Comparison of ENCODE assay signal across 8 mouse cellular contexts in genomic region chr17:47501531-47501930, GRCm38 (mm10). TPM values are rescaled to one million over a fixed set of nuclear protein-coding genes. Genes with fewer than 3 reads are reported as not detected.
DNase-seq lines count a peak whose midpoint lies in the region; ATAC-seq and TF ChIP-seq lines count a peak whose summit lies in the region.

No protein-coding gene starts in this region.

- H3K9ac ChIP-seq in liver, adult 2 months (ENCODE audit: low read depth, low read length), result peak overlapping the region; percentile 24
- peak overlapping the region; percentile 69 for H3K9ac ChIP-seq in embryonic facial prominence, embryonic 12.5 days
- H3K9ac ChIP-seq in hindbrain, embryonic 16.5 days (ENCODE audit: low read depth, low read length), result peak overlapping the region; percentile 30; the same call in 1 of the 2 replicates

- peaks cover 22% of the 10 kb centered on the region; the same call in 1 of the 2 replicates for H3K36me3 ChIP-seq in liver, adult 2 months (ENCODE audit: control insufficient read depth, insufficient read depth, low read length)
- H3K36me3 ChIP-seq in embryonic facial prominence, embryonic 12.5 days, result peaks cover 21% of the 10 kb centered on the region
- peaks cover 6% of the 10 kb centered on the region; the same call in 1 of the 2 replicates for H3K36me3 ChIP-seq in hindbrain, embryonic 16.5 days (ENCODE audit: control insufficient read depth, insufficient read depth, low read length)
- H3K36me3 ChIP-seq in myocyte (ENCODE audit: control insufficient read depth, insufficient read depth), result peaks cover 7% of the 10 kb centered on the region

- 1% methylated on average over 11 of the region's 11 CpGs for WGBS in liver, adult 2 months
- WGBS in embryonic facial prominence, embryonic 12.5 days, result 6% methylated on average over 11 of the region's 11 CpGs
- 9% methylated on average over 11 of the region's 11 CpGs for WGBS in hindbrain, embryonic 16.5 days

- no peak for DNase-seq in liver, adult 2 months (ENCODE audit: extremely low read depth, low read depth, low spot score)
- DNase-seq in liver, result no peak
- no peak for DNase-seq in layer of hippocampus, postnatal 10 days (ENCODE audit: low spot score in 2 of 2)
- no peak for DNase-seq in adrenal gland, postnatal 14 days
- no peak for DNase-seq in frontal cortex, postnatal 36 days (ENCODE audit: low spot score in 2 of 2)

- no peak for ATAC-seq in embryonic facial prominence, embryonic 12.5 days (ENCODE audit: insufficient number of reproducible peaks, insufficient read depth, low FRiP score, low TSS enrichment)
- 0 out of 2 replicates have a peak, but pooled peaks have one; percentile 1 for ATAC-seq in hindbrain, embryonic 16.5 days

- H3K79me2 ChIP-seq in liver, adult 2 months (ENCODE audit: control insufficient read depth, insufficient read depth, low read length), result 0 out of 2 replicates have a peak, but pooled peaks cover 7% of the 10 kb centered on the region
- H3K79me2 ChIP-seq in myocyte (ENCODE audit: control insufficient read depth, insufficient read depth), result peaks cover 5% of the 10 kb centered on the region

- H3K4me1 ChIP-seq in liver, adult 2 months (ENCODE audit: control insufficient read depth, insufficient read depth, low read length), result peaks cover 20% of the 10 kb centered on the region
- peaks cover 28% of the 10 kb centered on the region for H3K4me1 ChIP-seq in embryonic facial prominence, embryonic 12.5 days
- H3K4me1 ChIP-seq in hindbrain, embryonic 16.5 days (ENCODE audit: control insufficient read depth, insufficient read depth, low read depth, low read length), result peaks cover 16% of the 10 kb centered on the region

- no peak for TF ChIP-seq CTCF in liver, adult 2 months (IDR thresholded peaks at IDR 0.05; ENCODE audit: low read depth, low read length)

- peak overlapping the region; percentile 95 for H3K4me2 ChIP-seq in embryonic facial prominence, embryonic 12.5 days (replicated peaks)
- peak overlapping the region; percentile 80 for H3K4me2 ChIP-seq in hindbrain, embryonic 16.5 days (ENCODE audit: low read length)
- H3K4me2 ChIP-seq in myocyte (ENCODE audit: low read depth), result peak overlapping the region; percentile 87

- H3K27ac ChIP-seq in liver, adult 2 months (replicated peaks; ENCODE audit: insufficient read depth, low read depth, low read length), result peak overlapping the region; percentile 9; the same call in 1 of the 2 replicates
- H3K27ac ChIP-seq in embryonic facial prominence, embryonic 12.5 days, result 0 out of 2 replicates have a peak overlapping the region, but pooled peaks have one; percentile 77
- no peak overlapping the region for H3K27ac ChIP-seq in hindbrain, embryonic 16.5 days (ENCODE audit: low read depth, low read length)

- peak overlapping the region; percentile 17 for H3ac ChIP-seq in myocyte (ENCODE audit: control insufficient read depth, insufficient read length)

- no peaks in the 10 kb centered on the region for H3K9me3 ChIP-seq in embryonic facial prominence, embryonic 12.5 days
- no peaks in the 10 kb centered on the region for H3K9me3 ChIP-seq in hindbrain, embryonic 16.5 days (ENCODE audit: control insufficient read depth, low read length)

- no peak for TF ChIP-seq POLR2A in liver, adult 2 months (IDR thresholded peaks at IDR 0.05; ENCODE audit: extremely low read depth, insufficient read depth, low read length)
- TF ChIP-seq POLR2A in myocyte (IDR thresholded peaks at IDR 0.05; ENCODE audit: insufficient read length, low read depth), result no peak

- H3K27me3 ChIP-seq in liver, adult 2 months (ENCODE audit: control insufficient read depth, insufficient read depth, low read length), result no peaks in the 10 kb centered on the region
- H3K27me3 ChIP-seq in embryonic facial prominence, embryonic 12.5 days, result no peaks in the 10 kb centered on the region
- no peaks in the 10 kb centered on the region for H3K27me3 ChIP-seq in hindbrain, embryonic 16.5 days (replicated peaks; ENCODE audit: control insufficient read depth, insufficient read depth, low read length)
- no peaks in the 10 kb centered on the region for H3K27me3 ChIP-seq in myocyte (ENCODE audit: control insufficient read depth, insufficient read depth, insufficient read length)

- H3K4me3 ChIP-seq in liver, adult 2 months (ENCODE audit: insufficient read depth, low read depth, low read length), result peak overlapping the region; percentile 62
- peak overlapping the region; percentile 69 for H3K4me3 ChIP-seq in embryonic facial prominence, embryonic 12.5 days
- peak overlapping the region; percentile 75 for H3K4me3 ChIP-seq in hindbrain, embryonic 16.5 days (ENCODE audit: low read length)
- peak overlapping the region; percentile 59 for H3K4me3 ChIP-seq in myocyte

TF ChIP-seq in myocyte, 11 proteins besides CTCF, POLR2A, EP300 and RAD21:
- TF ChIP-seq SRF (IDR thresholded peaks at IDR 0.05; ENCODE audit: control insufficient read depth, insufficient read length, low read depth) (no peak), E2F4 (IDR thresholded peaks at IDR 0.05; ENCODE audit: insufficient read depth) (no peak), TCF3 (IDR thresholded peaks at IDR 0.05; ENCODE audit: insufficient read length, low read depth) (no peak), CEBPB (IDR thresholded peaks at IDR 0.05; ENCODE audit: insufficient read depth, poor library complexity, severe bottlenecking) (no peak), TCF12 (IDR thresholded peaks at IDR 0.05; ENCODE audit: insufficient read depth, poor library complexity, severe bottlenecking) (no peak), MYOD1 (IDR thresholded peaks at IDR 0.05; ENCODE audit: control insufficient read depth in 1 of 3, insufficient read length in 2 of 3, low read depth in 2 of 3) (no peak)

RNA-seq across cellular contexts. Expression of gene Taf8, which starts 0.6 kb away (rescaled TPM):
- 8.2 and 8.7 TPM in 2 replicates for total RNA-seq in liver, adult 2 months (2014; rRNA removed)
- 7.8 and 9.6 TPM in 2 replicates for polyA plus RNA-seq in liver, adult 2 months (2012; rRNA removed)
- 34.2 and 35.8 TPM in 2 replicates for polyA plus RNA-seq in embryonic facial prominence, embryonic 12.5 days (2016; fragmentation: Nextera tagmentation; extraction: Ambion mirVana)
- polyA plus RNA-seq in hindbrain, embryonic 16.5 days (2015; fragmentation: Nextera tagmentation; extraction: Ambion mirVana), result 20.0 and 20.5 TPM in 2 replicates
- polyA plus RNA-seq in myocyte (2012; fragmentation: generic; extraction: Trizol), result 13.4 TPM
- total RNA-seq in layer of hippocampus, postnatal 10 days (2021), result 10 to 100 TPM; 16.7 to 17.0 TPM
- 22.9 and 23.9 TPM in 2 replicates for total RNA-seq in adrenal gland, postnatal 14 days (2021)

RNA-seq across cellular contexts. Expression of gene Ccnd3, which starts 3.3 kb away (rescaled TPM):
- 16.8 and 23.4 TPM in 2 replicates for total RNA-seq in liver, adult 2 months (2014; rRNA removed)
- 39.1 and 41.8 TPM in 2 replicates for polyA plus RNA-seq in liver, adult 2 months (2012; rRNA removed)
- polyA plus RNA-seq in embryonic facial prominence, embryonic 12.5 days (2016; fragmentation: Nextera tagmentation; extraction: Ambion mirVana), result 355 and 362 TPM in 2 replicates
- 81.7 and 99.9 TPM in 2 replicates for polyA plus RNA-seq in hindbrain, embryonic 16.5 days (2015; fragmentation: Nextera tagmentation; extraction: Ambion mirVana)
- polyA plus RNA-seq in myocyte (2012; fragmentation: generic; extraction: Trizol), result 858 TPM
- 10 to 100 TPM; 34.7 to 39.6 TPM for total RNA-seq in layer of hippocampus, postnatal 10 days (2021)
- total RNA-seq in adrenal gland, postnatal 14 days (2021), result 228 and 248 TPM in 2 replicates
